14 mouse cellular contexts compared by ENCODE assay signal in genomic region chr19:18619691-18620090, GRCm38 (mm10). TPM values are rescaled to one million over a fixed set of nuclear protein-coding genes. Genes with fewer than 3 reads are reported as not detected.
A peak's percentile ranks its signal among the peaks of the same experiment; 100 is the strongest.
DNase-seq lines count a peak whose midpoint lies in the region; ATAC-seq and TF ChIP-seq lines count a peak whose summit lies in the region.
"Had no signal": no experiment of that assay in that cellular context is flagged by ENCODE, and none has a peak within 500 bp of the region (broad histone marks: within the 10 kb centered on the region; RNA-seq: fewer than 3 reads in every experiment).

No protein-coding gene starts in this region.

- TF ChIP-seq POLR2A in spleen, adult 2 months (IDR thresholded peaks at IDR 0.05; ENCODE audit: low read depth, low read length): no peak

- peaks cover 47% of the 10 kb centered on the region for H3K4me1 ChIP-seq in spleen, adult 2 months (ENCODE audit: control insufficient read depth, insufficient read depth, insufficient read length)
- peaks cover 42% of the 10 kb centered on the region for H3K4me1 ChIP-seq in brown adipose tissue, adult 24 weeks (ENCODE audit: control insufficient read depth, insufficient read depth, insufficient read length, low read length)

- peak overlapping the region; percentile 78 for H3K27ac ChIP-seq in spleen, adult 2 months (ENCODE audit: insufficient read depth, low read length)
- 0 out of 2 replicates have a peak overlapping the region, but pooled peaks have one; percentile 12 for H3K27ac ChIP-seq in brown adipose tissue, adult 24 weeks (replicated peaks; ENCODE audit: low read depth, low read length)
- H3K27ac ChIP-seq: left cerebral cortex, adult 2 months had no signal

- no peaks in the 10 kb centered on the region for H3K36me3 ChIP-seq in spleen, adult 2 months (ENCODE audit: control insufficient read depth, insufficient read depth, low read length)

- ATAC-seq in neutrophil, adult 5-6 weeks (ENCODE audit: extremely low read depth, insufficient number of reproducible peaks, low FRiP score, poor library complexity, severe bottlenecking): peak; percentile 40; the same call in 1 of the 2 replicates
- ATAC-seq: forebrain, embryonic 14.5 days had no signal

- DNase-seq in spleen, adult 2 months (ENCODE audit: low read depth in 1 of 2, low spot score in 2 of 2): no peak
- DNase-seq in spleen, postnatal 36 days (ENCODE audit: low spot score in 2 of 2): no peak
- DNase-seq in thymus, postnatal 4 days: peak; percentile 47
- DNase-seq in kidney, postnatal 36 days: no peak
- no peak for DNase-seq in ovary, postnatal 10 days (ENCODE audit: low spot score)
- no peak for DNase-seq in right cerebral cortex, postnatal 36 days (ENCODE audit: low spot score in 2 of 2)
- DNase-seq: cerebellum, adult 9-11 months; kidney, adult 18-20 months; kidney, postnatal 4 days had no signal

- H3K4me3 ChIP-seq in spleen, adult 2 months (ENCODE audit: extremely low read depth, insufficient read depth, insufficient read length): no peak overlapping the region
- no peak overlapping the region for H3K4me3 ChIP-seq in brown adipose tissue, adult 24 weeks (ENCODE audit: insufficient read depth, low read depth, low read length)
- H3K4me3 ChIP-seq: left cerebral cortex, adult 2 months; myocyte had no signal

- H3K27me3 ChIP-seq in spleen, adult 2 months (ENCODE audit: control insufficient read depth, insufficient read depth, low read length): no peaks in the 10 kb centered on the region

- no peak for TF ChIP-seq CTCF in spleen, adult 2 months (IDR thresholded peaks at IDR 0.05; ENCODE audit: extremely low read depth, insufficient read depth, insufficient read length, insufficient replicate concordance)

- 21% methylated on average over 1 of the region's 1 CpGs for WGBS in spleen, adult 2 months

RNA-seq across cellular contexts. Expression of gene Ostf1, which starts 11.9 kb away (rescaled TPM):
- 69.7 and 83.6 TPM in 2 replicates for polyA plus RNA-seq in spleen, adult 2 months (2012; rRNA removed)
- 92.4 and 102 TPM in 2 replicates for polyA plus RNA-seq in brown adipose tissue, adult 24 weeks (2012; ENCODE audit: insufficient read depth, insufficient read length, missing spikeins)
- 401 and 405 TPM in 2 replicates for total RNA-seq in neutrophil, adult 5-6 weeks (2017)

RNA-seq across cellular contexts. Expression of gene Nmrk1, which starts 12.1 kb away (rescaled TPM):
- polyA plus RNA-seq in spleen, adult 2 months (2012; rRNA removed): 3.5 and 4.0 TPM in 2 replicates
- polyA plus RNA-seq in brown adipose tissue, adult 24 weeks (2012; ENCODE audit: insufficient read depth, insufficient read length, missing spikeins): 5.0 and 14.7 TPM in 2 replicates
- 15.2 and 16.5 TPM in 2 replicates for total RNA-seq in neutrophil, adult 5-6 weeks (2017)

RNA-seq across cellular contexts. Expression of gene Carnmt1, which starts 50.9 kb away (rescaled TPM):
- polyA plus RNA-seq in spleen, adult 2 months (2012; rRNA removed): 3.1 and 5.8 TPM in 2 replicates
- polyA plus RNA-seq in brown adipose tissue, adult 24 weeks (2012; ENCODE audit: insufficient read depth, insufficient read length, missing spikeins): 23.7 and 24.6 TPM in 2 replicates
- 9.1 and 9.4 TPM in 2 replicates for total RNA-seq in neutrophil, adult 5-6 weeks (2017)
